Mouse (Mus musculus): ENCODE data around the gene Fam207a. TPM values are rescaled to one million over a fixed set of nuclear protein-coding genes. Genes with fewer than 3 reads are reported as not detected.
A peak's percentile ranks its signal among the peaks of the same experiment; 100 is the strongest.

Gene Fam207a
- total RNA-seq, 4 experiments from 2014 or later: 8.0 to 12.4 (median 9.1) TPM

DNA sequence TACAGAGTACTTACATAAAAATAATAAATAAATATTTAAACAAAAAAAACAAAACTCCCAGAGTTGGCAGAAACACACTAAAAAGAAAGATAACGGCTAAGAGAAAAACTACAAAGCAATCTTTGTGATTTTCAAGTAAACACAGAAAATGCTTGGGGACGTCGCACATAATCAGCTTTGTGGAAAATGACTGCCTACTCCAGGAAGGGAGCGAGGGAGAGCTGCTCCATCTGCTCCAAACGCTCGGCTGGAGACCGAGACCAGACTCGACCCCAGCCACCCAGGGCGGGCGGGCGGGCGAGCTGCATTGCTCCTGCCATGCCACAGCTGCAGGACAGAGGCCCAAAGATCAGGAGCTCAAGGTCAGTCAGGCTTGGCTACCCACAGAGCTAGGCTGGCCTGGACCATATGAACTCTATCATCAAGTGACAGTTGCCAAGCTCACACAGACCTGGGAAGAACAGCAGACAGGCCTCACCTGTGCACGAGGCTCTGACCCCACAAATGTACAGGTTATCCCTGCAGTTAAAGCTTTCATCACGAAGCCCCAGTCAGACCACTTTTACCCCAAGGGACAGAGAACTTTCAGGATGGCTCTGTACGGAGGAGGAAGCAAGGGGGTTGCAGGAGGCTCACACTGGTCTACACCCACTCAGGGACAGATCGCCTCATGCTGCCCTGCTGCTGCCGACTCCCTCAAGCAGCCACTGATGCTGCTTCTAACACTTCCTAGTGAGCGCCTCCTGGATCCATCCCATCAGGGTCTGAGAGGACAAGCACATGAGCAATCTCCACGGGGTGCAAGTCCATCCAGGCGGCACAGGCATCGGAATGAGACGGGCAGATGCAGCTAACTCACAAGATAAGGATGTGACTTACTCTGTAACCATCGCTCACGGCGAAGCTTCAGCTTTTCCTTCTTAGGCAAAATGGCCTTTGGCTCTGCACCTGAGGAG is 12.3 kb downstream of the Fam207a start:
- DNase-seq (ENCODE audit: low spot score): no peak

DNA sequence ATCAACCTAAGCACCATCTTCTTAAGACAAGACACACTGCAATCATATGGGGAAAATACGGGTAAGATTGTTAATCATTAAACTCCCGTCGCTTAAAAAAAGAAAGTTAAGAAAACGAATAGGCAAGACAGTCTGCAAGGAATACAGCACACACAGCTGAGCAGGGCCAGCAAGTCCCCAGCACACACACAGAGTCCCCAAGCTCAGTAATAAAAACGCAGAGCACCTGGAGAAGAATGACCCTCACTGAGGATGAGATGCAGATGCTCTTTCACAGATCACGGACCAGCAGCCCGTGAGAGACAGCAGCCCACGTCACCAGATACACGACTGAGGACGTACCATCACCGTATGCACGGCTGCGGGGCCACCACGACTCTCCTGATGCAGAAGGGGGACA is 14.9 kb downstream of the Fam207a start:
- DNase-seq (ENCODE audit: low spot score): no peak

DNA sequence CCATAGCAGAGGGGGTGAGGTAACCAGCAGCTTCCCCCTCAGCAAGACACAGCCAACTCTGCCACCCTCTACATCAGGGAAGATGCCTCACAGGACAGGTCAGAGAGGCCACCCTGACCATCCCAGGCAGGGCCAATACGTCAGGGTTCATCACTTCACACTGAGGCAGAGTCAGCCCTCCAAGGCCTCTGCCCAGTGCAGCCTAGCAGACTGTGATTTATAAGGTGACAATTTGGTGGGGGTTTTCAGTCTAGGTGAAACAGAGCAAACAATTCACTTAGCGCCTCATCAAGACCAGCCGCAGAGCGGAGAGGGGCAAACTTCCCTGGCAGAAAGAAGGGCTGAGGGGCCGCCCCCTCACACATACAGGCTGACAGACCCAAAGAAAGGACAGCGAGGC is 17.3 kb downstream of the Fam207a start:
- DNase-seq (ENCODE audit: low spot score): no peak

DNA sequence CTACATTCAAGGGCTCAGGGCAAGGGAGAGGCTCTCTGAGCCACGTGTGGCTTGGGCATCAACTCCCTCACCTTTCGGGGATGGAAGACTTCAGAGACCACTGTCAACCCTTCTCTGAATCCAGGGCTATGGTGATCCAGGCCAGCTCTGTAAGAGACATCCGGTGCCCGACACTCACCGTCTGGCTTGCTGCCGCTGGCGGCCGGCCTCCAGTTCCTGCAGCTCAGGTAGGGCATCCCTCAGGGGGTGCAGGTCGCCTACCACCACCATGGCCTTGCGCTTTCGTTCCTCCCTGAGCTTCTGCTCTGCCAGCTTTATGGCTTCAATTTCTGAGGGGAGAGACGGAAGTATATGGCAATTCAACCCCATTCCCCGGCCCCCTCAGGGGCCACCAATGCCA is 18.4 kb downstream of the Fam207a start:
- no peak for DNase-seq (ENCODE audit: low spot score)

DNA sequence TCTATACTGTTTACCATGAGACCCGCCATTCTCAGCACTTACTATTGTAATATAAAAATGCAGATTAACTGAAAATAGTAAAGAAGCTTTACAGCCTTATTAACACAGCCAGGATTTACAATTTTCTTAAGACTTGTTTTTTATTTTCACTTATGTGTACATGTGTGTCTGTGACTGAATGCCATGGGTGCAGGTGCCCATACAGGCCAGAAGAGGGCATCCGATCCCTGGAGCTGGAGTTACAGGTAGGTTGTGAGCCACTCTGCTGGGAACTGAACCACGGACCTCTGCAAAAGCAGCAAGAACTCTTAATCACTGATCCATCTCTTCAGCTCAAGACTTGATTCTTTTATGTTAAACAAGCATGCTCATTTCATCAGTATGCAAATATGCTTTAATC is 22.7 kb downstream of the Fam207a start:
- no peak for DNase-seq (ENCODE audit: low spot score)

DNA sequence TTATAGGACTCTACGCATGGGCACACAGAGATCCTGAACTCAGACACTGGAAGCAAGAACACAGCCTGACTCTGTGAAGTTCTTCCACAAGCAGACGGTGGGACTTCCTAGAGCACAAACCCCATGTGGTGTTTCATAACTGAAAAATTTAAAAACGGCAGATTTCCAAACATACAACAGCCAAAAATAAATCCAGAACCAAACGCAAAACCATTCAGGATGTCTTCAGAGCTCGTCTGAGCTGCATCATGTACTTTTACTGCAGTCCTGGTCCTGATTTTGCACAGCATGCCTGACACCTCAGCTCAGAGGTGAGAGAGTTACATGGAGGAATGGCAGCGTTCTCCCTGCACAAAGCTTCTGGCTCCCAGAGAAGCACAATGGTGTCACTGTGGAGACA is 24.0 kb downstream of the Fam207a start:
- DNase-seq (ENCODE audit: low spot score): no peak

DNA sequence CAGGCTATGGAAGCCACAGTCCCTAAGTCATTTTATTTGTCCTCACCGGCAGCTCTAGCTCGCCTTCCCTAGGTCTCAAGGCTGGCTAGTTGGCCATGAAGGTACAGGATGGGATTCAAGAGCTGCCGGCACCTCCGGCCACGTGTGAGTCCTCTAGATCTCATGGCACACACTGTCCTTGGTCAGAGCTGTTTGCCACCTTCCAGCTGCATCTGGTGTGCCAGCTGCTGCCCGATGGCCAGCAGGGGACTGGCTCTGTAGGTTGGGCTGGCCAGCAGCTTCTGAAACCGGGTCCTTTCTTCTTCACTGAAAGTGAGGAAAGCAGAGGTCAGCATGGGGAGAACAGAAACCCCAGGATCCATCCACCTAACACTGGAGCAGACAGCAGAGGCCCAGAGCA is 27.4 kb downstream of the Fam207a start:
- DNase-seq (ENCODE audit: low spot score): no peak

DNA sequence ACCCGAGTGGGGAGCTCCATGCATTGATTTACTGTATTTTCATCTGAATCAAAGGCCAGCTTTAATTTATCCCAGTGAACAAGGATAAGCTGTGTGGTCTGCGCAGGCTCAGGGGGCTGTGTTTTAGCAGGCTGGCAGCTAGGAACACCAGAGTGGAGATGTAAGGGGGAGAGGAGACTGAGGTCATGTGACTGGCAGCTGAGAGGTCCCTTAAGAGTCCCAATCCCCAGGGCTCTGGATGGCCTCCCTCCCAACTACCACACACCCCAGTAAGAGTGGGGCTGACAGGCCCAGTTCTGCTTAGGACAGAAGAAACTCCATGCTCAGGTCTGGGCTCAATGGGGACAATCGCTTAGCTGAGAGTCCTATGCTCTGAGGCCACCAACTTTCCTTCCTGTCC is 29.8 kb downstream of the Fam207a start:
- DNase-seq (ENCODE audit: low spot score): no peak

DNA sequence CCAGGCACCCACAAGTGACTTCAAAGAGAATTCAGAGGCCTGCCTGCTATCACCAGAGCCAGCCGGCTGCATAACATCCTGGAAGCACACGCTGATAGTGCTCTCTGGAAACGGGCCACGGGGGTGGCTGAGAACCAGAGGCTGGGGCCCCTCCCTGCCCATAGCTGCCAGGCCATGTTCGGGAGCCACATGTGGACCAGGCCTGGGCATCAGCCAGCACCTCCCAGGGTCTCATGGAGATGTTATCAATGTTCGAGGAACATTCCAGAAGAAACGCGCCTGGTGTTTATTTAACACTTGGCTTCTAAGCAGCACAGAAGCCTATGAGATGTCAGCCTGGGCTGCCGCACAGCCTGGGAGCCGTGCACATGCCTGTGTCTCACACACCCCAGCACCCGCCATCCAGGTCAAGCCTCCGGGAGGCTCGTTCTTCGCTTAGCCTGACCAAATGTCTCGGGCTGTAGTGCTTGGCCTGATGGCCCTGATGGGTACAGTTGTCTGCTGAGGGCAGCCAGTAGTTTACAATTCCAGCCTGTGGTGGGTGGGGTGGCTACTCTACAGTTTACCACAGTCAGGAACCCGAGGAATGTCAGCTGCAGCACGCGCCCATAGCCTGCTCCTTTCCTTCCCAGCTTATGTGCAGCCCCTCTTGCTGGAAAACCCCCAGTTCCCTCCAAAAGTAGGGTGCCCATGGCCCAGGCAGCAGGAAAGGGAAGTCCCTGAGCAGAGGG is 31.2 kb downstream of the Fam207a start:
- DNase-seq (ENCODE audit: low spot score): peak; percentile 69

DNA sequence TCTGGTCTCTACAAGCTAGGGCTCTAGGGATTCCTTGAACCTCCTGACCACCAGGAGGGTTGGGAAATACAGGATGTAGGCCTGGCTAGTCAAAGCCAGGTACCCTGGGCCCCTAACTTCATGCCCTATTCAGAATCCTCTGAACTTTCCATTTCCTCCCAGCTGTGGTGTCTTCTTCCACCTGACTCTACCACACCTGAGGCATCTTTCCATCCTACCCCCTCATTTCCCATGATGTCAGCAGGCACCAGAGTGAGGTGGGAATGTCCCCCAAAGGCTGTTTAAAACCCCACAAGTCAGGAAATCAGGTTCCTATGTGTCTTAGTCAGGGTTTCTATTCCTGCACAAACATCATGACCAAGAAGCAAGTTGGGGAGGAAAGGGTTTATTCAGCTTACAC is 33.8 kb downstream of the Fam207a start:
- no peak for DNase-seq (ENCODE audit: low spot score)

DNA sequence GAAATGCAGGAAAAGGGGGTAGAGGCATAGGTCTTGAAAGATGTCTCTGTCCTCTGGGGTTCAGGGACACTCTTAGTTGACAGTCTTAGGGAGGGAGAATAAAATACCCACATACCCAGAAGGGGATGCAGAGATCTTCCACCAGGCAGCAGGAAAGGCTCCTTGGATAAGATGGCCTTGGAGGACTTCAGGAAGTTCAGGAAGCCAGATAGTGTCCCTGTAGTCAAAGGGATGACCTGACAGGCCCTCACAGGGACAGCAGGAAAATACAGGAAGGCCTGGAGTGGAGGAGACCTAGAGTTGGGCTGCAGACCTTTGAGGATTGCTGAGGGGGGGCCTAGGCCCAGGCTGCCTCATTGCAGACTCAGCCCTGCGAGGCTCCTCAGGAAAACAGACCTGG is 35.6 kb downstream of the Fam207a start:
- DNase-seq (ENCODE audit: low spot score): no peak

DNA sequence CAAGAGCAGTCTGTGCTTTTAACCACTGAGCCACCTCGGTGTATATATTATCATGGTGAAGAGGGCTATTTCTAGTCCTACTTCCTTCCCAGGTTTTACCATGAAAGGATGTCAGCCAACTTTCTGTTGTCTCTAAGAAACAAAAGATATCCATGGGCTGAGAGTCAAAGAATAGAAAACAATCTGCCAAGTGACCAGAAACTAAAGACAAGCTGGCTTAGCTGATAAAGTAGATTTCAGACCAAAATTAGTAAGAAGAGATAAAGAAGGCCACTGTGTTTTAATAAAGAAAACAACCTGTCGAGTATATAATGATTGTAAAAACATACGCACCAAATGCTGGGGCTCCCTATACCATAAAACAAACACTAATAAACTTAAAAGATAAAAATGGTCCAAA is 38.7 kb downstream of the Fam207a start:
- no peak for DNase-seq (ENCODE audit: low spot score)

DNA sequence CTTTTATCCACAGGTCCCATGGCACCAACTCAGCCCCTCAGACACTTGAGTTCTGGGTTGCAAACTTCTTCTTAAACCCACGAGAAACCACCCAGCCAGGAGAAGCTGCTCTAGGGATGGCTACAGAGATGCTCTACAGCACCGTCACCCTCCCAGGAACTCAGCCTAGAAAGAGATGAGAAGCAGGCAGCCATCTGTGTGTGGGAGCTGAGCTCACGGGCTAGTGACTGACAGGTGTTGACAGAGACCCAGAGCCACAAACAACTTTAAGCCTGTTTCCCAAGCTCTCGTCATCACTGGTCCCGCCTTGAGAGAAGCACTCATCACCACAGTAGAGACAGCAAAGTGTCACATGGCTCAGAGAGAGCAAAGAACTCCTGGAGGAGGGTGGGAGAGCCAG is 43.4 kb downstream of the Fam207a start:
- no peak for DNase-seq (ENCODE audit: low spot score)

DNA sequence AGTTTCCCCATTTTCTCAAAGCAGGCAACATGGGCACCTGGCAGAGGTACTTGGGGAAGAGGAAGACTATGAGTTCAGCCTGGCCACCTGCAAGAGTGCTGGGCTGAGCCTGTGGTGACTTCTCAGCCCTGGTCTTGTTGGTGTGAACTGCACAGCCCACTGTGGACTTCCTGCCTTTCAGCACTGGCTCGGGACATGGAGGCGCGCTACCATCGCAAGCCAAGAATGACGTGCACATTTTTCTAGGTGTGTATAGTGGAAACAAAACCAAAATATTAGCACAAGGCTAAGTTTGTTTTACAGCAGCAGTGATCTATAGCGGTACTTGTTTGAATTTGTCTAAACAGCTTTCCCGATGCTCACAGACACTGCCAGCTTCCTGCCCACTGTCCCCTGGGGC is 44.1 kb downstream of the Fam207a start:
- no peak for DNase-seq (ENCODE audit: low spot score)

DNA sequence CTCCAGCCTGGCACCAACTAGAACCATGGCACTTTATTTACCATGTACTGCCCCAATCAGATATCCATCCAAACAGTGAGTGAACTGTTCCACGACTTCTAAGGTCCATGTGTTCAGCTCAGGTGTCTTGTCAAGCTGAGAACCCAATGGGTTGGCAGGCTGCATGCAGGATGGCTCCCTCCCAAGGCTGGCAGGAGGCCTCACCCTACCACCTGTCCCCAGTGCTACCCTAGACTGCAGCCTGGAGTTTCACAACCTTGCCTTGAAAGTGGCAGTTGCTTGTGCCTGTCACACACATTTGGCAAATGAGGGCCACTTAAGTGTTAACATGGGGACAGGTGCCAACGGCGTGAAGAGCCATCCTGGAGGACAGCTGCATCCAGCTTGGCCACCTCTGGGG is 44.8 kb downstream of the Fam207a start:
- no peak for DNase-seq (ENCODE audit: low spot score)

DNA sequence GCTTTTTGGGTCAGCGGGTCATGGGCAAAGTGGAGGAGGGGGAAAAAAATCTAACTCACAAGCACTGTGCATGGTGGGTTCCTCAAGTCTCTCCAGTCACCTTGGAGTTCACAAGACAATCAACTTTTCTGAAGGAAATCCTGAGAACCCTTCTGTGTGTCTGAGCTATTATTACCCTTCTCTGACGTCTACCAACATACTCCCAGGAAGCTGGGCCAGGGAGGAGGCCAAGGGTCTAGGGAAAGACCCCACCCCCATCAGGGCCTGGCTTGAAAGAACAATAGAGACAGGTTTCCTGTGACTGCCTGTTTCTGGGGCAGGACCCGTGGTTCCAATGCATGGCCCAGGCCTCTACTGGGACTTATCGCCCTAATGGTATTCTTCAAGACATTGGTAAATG is 46.9 kb downstream of the Fam207a start:
- DNase-seq (ENCODE audit: low spot score): no peak

DNA sequence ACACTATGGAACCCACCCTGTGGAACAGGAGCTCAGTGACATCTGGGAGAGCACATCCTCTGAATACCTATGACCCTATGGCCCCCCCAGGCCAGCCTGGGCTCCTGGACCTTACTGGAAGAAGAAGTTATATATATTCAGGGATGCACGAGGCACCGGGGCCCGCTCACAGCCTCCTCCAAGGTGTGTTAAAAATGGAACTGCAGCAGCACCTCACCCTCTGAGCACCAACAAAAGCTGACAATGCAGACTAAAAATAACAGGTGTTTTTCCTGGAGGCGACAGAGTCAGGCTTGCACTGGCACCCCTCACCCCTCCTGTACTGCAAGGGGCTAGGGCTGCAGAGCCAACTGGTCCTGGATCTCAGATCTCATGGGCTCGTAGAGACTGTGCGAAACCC is 48.2 kb downstream of the Fam207a start:
- DNase-seq (ENCODE audit: low spot score): no peak

DNA sequence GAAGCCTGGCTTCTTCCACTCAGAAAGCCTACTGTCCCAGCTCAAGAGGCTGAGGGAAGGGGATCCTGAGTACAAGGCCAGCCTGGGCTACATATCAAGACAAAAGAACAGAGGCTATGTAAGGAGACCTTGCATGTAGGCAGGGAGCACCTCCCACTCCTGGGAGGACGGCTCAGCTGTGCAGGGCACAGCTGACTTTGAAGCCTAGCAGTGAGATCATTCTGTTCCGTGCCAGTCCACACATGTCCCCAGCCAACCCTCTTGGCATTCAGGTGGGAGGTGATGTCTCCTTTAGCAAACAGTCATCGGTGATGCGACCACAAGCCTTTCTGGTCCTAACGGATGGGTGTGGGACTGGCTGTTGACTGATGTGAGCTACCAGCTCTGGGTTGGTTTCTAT is 49.7 kb downstream of the Fam207a start:
- no peak for DNase-seq (ENCODE audit: low spot score)

DNA sequence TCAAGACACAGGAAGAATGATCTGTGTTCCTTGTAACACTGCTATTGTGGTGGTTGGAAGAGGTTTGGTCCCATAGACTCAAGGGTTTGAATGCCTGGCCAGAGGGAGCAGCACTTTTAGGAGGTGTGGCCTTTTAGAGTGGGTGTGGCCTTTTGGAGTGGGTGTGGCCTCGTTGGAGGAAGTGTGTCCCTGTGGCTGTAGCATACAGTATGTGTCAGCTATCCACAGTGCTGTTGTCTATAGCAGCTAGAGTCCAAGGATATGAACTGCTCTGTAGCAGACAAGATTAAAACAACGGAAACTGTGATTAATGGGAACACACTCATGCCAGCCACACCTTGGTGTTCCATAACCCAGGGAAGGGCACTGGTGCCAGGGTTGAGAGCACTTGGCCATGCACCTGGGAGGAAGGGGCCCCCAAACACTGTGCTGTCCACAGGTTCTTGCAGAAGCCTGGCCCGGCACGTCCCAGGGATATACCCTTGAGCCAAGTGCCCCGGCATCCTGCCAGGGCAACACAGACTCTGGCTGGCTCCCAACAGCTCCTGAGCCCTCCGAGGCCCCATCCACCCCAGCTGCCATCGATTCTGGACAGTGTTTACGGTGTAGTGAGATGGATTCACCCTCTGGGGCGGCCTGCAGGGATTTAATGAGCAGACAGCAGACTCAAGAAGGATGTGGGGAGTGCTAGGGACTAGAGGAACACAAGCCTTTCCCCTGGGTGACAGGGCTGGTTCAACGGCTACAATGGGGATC is 51.2 kb downstream of the Fam207a start:
- peak; percentile 55 for DNase-seq (ENCODE audit: low spot score)

DNA sequence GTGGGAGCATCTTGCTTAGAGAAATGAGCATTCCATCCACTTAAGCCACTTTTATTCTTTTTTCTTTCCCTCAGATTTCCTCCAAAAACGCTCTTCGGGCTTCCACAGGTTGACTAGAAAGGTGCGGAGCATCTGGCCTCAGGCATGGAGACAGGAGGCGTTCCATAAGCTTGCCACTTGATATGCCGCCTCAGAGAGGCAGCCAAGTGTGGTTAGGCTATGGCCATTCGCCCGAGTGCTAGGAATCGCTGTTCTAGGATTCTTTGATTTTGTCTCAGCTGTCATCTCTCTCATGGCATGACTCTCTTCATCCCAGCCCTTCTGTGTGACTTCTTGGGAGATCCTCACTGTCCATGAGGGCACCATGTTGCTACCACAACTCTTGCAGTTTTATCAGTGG is 54.4 kb downstream of the Fam207a start:
- DNase-seq (ENCODE audit: low spot score): no peak

DNA sequence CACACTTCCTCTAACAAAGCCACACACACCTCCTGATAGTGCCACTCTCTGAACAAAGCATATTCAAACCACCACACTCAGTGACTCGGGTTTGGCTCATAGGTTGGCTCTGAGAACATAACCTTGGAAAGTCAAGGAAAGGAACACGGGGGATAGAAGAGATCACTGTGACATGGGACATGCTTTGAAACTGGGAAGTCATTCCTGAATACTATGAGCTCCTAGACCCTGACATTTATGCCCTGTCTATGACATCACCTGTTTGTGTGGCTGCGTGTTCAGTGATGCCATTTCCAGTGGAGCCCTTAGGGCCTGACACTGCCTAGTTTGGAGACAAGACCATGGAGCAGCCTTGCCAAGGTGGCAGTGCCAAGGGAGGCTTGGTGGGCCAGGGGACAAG is 57.9 kb downstream of the Fam207a start:
- no peak for DNase-seq (ENCODE audit: low spot score)

DNA sequence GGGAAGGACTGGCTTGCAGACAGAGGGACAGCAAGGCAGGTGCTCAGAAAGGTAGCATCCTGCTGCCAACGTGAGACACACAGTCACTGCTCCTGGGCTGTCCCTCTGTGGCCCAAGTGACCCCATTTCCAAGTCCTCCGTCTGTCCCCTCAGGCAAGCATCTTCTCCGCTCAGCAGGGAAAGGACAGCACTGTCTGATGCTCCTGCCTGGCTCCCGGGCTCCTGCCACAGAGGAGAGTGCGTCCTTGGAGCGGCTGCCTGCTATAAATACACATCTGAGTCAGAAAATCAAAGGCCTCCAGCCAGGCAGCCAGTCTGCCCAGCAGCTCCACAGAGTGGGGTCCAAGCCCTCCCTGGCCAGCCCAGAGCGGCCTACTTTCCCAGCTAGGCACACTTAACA is 59.1 kb downstream of the Fam207a start:
- DNase-seq (ENCODE audit: low spot score): peak; percentile 51
